Mouse (Mus musculus) inflammation-experienced regulatory T-cells (primary cell): ENCODE results near the gene E330021D16Rik. TPM values are rescaled to one million over a fixed set of nuclear protein-coding genes. Genes with fewer than 3 reads are reported as not detected.

ENCODE experiments used
- polyA plus RNA-seq, 2 experiments: library from polyadenylated mRNA; unstranded; fragments of 100-300 nt; shearing (Covaris generic); gene quantifications; one replicate each; pipeline ENCODE4 v1.2.1; 2017

E330021D16Rik gene
- polyA plus RNA-seq, result 1 to 10 TPM; 1.8 to 2.3 TPM

GRCm38 (mm10) chr6:136415133-136415775, at the start of gene E330021D16Rik:
Gene E330021D16Rik, minus strand, starts transcription at chr6:136415569.

Other genes with a start within 250 kb of the E330021D16Rik start
- 1 to 10 TPM in 1 of 2 experiments, under 1 TPM in 1; 0.29 to 1.6 TPM for gene Grin2b, start 242.1 kb downstream of the E330021D16Rik start, polyA plus RNA-seq
- 1 to 10 TPM in 1 of 2 experiments, not detected in 1; 1.8 TPM for gene Gm8994, start 88.0 kb downstream of the E330021D16Rik start, polyA plus RNA-seq
- gene Atf7ip, start 90.6 kb upstream of the E330021D16Rik start, polyA plus RNA-seq, result 100 to 1,000 TPM; 103 to 120 TPM
- gene Plbd1, start 246.4 kb upstream of the E330021D16Rik start, polyA plus RNA-seq, result 1 to 10 TPM in 1 of 2 experiments, under 1 TPM in 1; 0.59 to 4.0 TPM